8 mouse cellular contexts compared by ENCODE assay signal in genomic region chr19:6992011-6992858, GRCm38 (mm10). TPM values are rescaled to one million over a fixed set of nuclear protein-coding genes. Genes with fewer than 3 reads are reported as not detected.
DNase-seq lines count a peak whose midpoint lies in the region; ATAC-seq lines count a peak whose summit lies in the region.

Gene Dnajc4, minus strand, starts transcription at chr19:6992572.

- H3K4me1 ChIP-seq in hindbrain, embryonic 12.5 days: peaks cover 50% of the 10 kb centered on the region

- 3% methylated on average over 37 of the region's 37 CpGs for WGBS in hindbrain, embryonic 12.5 days

- no peaks in the 10 kb centered on the region for H3K27me3 ChIP-seq in hindbrain, embryonic 12.5 days

- no peaks in the 10 kb centered on the region for H3K9me3 ChIP-seq in hindbrain, embryonic 12.5 days (replicated peaks)

- H3K9ac ChIP-seq in hindbrain, embryonic 12.5 days: peak within 1 kb of the TSS; percentile 68

- no peaks in the 10 kb centered on the region for H3K36me3 ChIP-seq in hindbrain, embryonic 12.5 days

- H3K4me2 ChIP-seq in hindbrain, embryonic 12.5 days (replicated peaks): peak within 1 kb of the TSS; percentile 88

- H3K4me3 ChIP-seq in hindbrain, embryonic 12.5 days: peak within 1 kb of the TSS; percentile 51

- peak within 1 kb of the TSS; percentile 53; the same call in 1 of the 2 replicates for H3K27ac ChIP-seq in hindbrain, embryonic 12.5 days

- peak; percentile 98 for DNase-seq in NIH3T3 (ENCODE audit: low read depth)
- DNase-seq in cerebellum, postnatal 10 days: peak; percentile 98 to 99
- DNase-seq in frontal cortex, postnatal 10 days (ENCODE audit: low spot score in 2 of 2): peak; percentile 94 to 95
- peak; percentile 77 to 86 for DNase-seq in layer of hippocampus, postnatal 25 days (ENCODE audit: extremely low spot score in 1 of 2, low spot score in 1 of 2)
- DNase-seq in lung, postnatal 25 days (ENCODE audit: low spot score): peak; percentile 98
- DNase-seq in retina, embryonic 14.5 days (ENCODE audit: low spot score): peak; percentile 98
- peak; percentile 99 for DNase-seq in thymus, postnatal 4 days

- peak; percentile 92 for ATAC-seq in hindbrain, embryonic 12.5 days (ENCODE audit: low FRiP score)

RNA-seq across cellular contexts. Expression of gene Dnajc4, which starts in this region (rescaled TPM):
- 20.5 and 24.0 TPM in 2 replicates for polyA plus RNA-seq in hindbrain, embryonic 12.5 days (2016; fragmentation: Nextera tagmentation; extraction: Ambion mirVana)
- total RNA-seq in layer of hippocampus, postnatal 25 days (2021): 10 to 100 TPM; 21.9 to 23.5 TPM

Comparison
In these comparisons a context has a peak if more than half of its experiments do, and no peak if none do; other contexts are left out.
1. Peak in every context shown above with its lines: DNase-seq, ATAC-seq, H3K4me3 ChIP-seq and H3K27ac ChIP-seq.